Mouse (Mus musculus): ENCODE results near the gene Zbed3.

- no peak for TF ChIP-seq GATA1 (IDR thresholded peaks at IDR 0.05; ENCODE audit: low read length)
- no peak for TF ChIP-seq TAL1 (IDR thresholded peaks at IDR 0.05; ENCODE audit: low read length)
Measured at GRCm38 (mm10) chr13:95312016-95312415, 11.4 kb upstream of the Zbed3 start.

Measured in erythroblast, embryonic 14.5 days (primary cell).